Mouse (Mus musculus): ENCODE measurements around the gene 2010315B03Rik. TPM values are rescaled to one million over a fixed set of nuclear protein-coding genes. Genes with fewer than 3 reads are reported as not detected.

The 2010315B03Rik gene
- total RNA-seq, 2 experiments from 2014 or later = 14.7 to 18.2 TPM

Other genes with a start within 250 kb of the 2010315B03Rik start
- under 1 TPM in 1 of 2 experiments, not detected in 1; 0.29 TPM for gene Ccr2, start 210.7 kb downstream of the 2010315B03Rik start, total RNA-seq (2021)
- gene Ccr5, start 191.2 kb downstream of the 2010315B03Rik start, total RNA-seq (2021) = 10 to 100 TPM in 1 of 2 experiments, 1 to 10 TPM in 1; 9.0 to 10.8 TPM
- 100 to 1,000 TPM; 110 to 113 TPM for gene Ppp2r3d, start 164.2 kb upstream of the 2010315B03Rik start, total RNA-seq (2021)
- gene Gm21836, start 181.1 kb upstream of the 2010315B03Rik start, total RNA-seq (2021) = not detected

Measured in layer of hippocampus, postnatal 10 days (tissue).